Comparison of ENCODE assay signal across 20 mouse cellular contexts in genomic region chr1:162072917-162073578, GRCm38 (mm10).
DNase-seq lines count a peak whose midpoint lies in the region; ATAC-seq lines count a peak whose summit lies in the region.
"Had no signal": no experiment of that assay in that cellular context is flagged by ENCODE, and none has a peak within 500 bp of the region (broad histone marks: within the 10 kb centered on the region; RNA-seq: fewer than 3 reads in every experiment).

No protein-coding gene starts in this region.

- no peaks in the 10 kb centered on the region for H3K9me3 ChIP-seq in kidney, embryonic 15.5 days (replicated peaks)
- H3K9me3 ChIP-seq in intestine, embryonic 15.5 days, result no peaks in the 10 kb centered on the region
- no peaks in the 10 kb centered on the region for H3K9me3 ChIP-seq in stomach, embryonic 14.5 days (ENCODE audit: control insufficient read depth, low read depth, low read length)
- H3K9me3 ChIP-seq: forebrain, embryonic 15.5 days; G1E; heart, embryonic 10.5 days; liver, embryonic 13.5 days; neural tube, embryonic 12.5 days had no signal

- WGBS in kidney, embryonic 15.5 days, result 72% methylated on average over 7 of the region's 7 CpGs
- 54% methylated on average over 7 of the region's 7 CpGs for WGBS in intestine, embryonic 15.5 days
- WGBS in stomach, embryonic 14.5 days, result 63% methylated on average over 7 of the region's 7 CpGs

- H3K9ac ChIP-seq in kidney, embryonic 15.5 days, result no peak overlapping the region
- no peak overlapping the region for H3K9ac ChIP-seq in intestine, embryonic 15.5 days
- no peak overlapping the region for H3K9ac ChIP-seq in stomach, embryonic 14.5 days (replicated peaks; ENCODE audit: low read depth, low read length)
- H3K9ac ChIP-seq: forebrain, embryonic 15.5 days; liver, embryonic 13.5 days; neural tube, embryonic 12.5 days had no signal

- H3K4me2 ChIP-seq in kidney, embryonic 15.5 days, result no peak overlapping the region
- no peak overlapping the region for H3K4me2 ChIP-seq in intestine, embryonic 15.5 days (replicated peaks)
- H3K4me2 ChIP-seq in stomach, embryonic 14.5 days (replicated peaks; ENCODE audit: low read depth, low read length), result no peak overlapping the region
- H3K4me2 ChIP-seq: forebrain, embryonic 15.5 days; liver, embryonic 13.5 days; neural tube, embryonic 12.5 days had no signal

- no peaks in the 10 kb centered on the region for H3K27me3 ChIP-seq in kidney, embryonic 15.5 days
- H3K27me3 ChIP-seq in intestine, embryonic 15.5 days (replicated peaks), result no peaks in the 10 kb centered on the region
- H3K27me3 ChIP-seq in stomach, embryonic 14.5 days (ENCODE audit: control insufficient read depth, insufficient read depth, low read length), result no peaks in the 10 kb centered on the region
- H3K27me3 ChIP-seq: forebrain, embryonic 15.5 days; liver, embryonic 13.5 days; neural tube, embryonic 12.5 days had no signal

- H3K27ac ChIP-seq in kidney, embryonic 15.5 days, result peak overlapping the region; percentile 90; the same call in 1 of the 2 replicates
- peak overlapping the region; percentile 58 for H3K27ac ChIP-seq in intestine, embryonic 15.5 days
- peak overlapping the region; percentile 91 for H3K27ac ChIP-seq in stomach, embryonic 14.5 days (ENCODE audit: low read length)
- H3K27ac ChIP-seq: forebrain, embryonic 15.5 days; heart, embryonic 10.5 days; liver, embryonic 13.5 days; neural tube, embryonic 12.5 days had no signal

- no peak for ATAC-seq in kidney, embryonic 15.5 days (replicated peaks; ENCODE audit: low FRiP score)
- ATAC-seq in intestine, embryonic 15.5 days, result no peak
- peak; percentile 43; the same call in 1 of the 2 replicates for ATAC-seq in stomach, embryonic 14.5 days (ENCODE audit: insufficient number of reproducible peaks, insufficient read depth, low FRiP score, low read depth)
- ATAC-seq: CD4-positive, CD25-positive, alpha-beta regulatory T cell, adult 4 months; inflammation-experienced regulatory T-cells, adult 6 months; lung, postnatal 0 days had no signal

- DNase-seq in embryo, embryonic 11 days, result peak; percentile 33
- no peak for DNase-seq in embryo, embryonic 9.5 days (ENCODE audit: extremely low spot score)
- DNase-seq in kidney, postnatal 4 days, result no peak
- DNase-seq in adrenal gland, postnatal 10 days, result no peak
- no peak for DNase-seq in cerebellum, adult 8-10 months
- DNase-seq: cerebellum, postnatal 25 days; heart, postnatal 4 days; kidney, postnatal 10 days; liver, embryonic 13.5 days; right cerebral cortex, postnatal 14 days had no signal

- H3K4me1 ChIP-seq in kidney, embryonic 15.5 days, result peaks cover 32% of the 10 kb centered on the region
- H3K4me1 ChIP-seq in intestine, embryonic 15.5 days (replicated peaks), result peaks cover 6% of the 10 kb centered on the region; the same call in 1 of the 2 replicates
- peaks cover 32% of the 10 kb centered on the region for H3K4me1 ChIP-seq in stomach, embryonic 14.5 days (ENCODE audit: control insufficient read depth, insufficient read depth, low read length)
- H3K4me1 ChIP-seq: forebrain, embryonic 15.5 days; liver, embryonic 13.5 days had no signal

- H3K4me3 ChIP-seq in kidney, embryonic 15.5 days (replicated peaks), result no peak overlapping the region
- no peak overlapping the region for H3K4me3 ChIP-seq in intestine, embryonic 15.5 days (replicated peaks)
- no peak overlapping the region for H3K4me3 ChIP-seq in stomach, embryonic 14.5 days (ENCODE audit: low read depth, low read length)
- H3K4me3 ChIP-seq: forebrain, embryonic 15.5 days; heart, embryonic 10.5 days; liver, embryonic 13.5 days; neural tube, embryonic 12.5 days had no signal

- H3K36me3 ChIP-seq in kidney, embryonic 15.5 days, result no peaks in the 10 kb centered on the region
- H3K36me3 ChIP-seq in intestine, embryonic 15.5 days, result no peaks in the 10 kb centered on the region
- no peaks in the 10 kb centered on the region for H3K36me3 ChIP-seq in stomach, embryonic 14.5 days (ENCODE audit: control insufficient read depth, insufficient read depth, low read length)
- H3K36me3 ChIP-seq: forebrain, embryonic 15.5 days; G1E; heart, embryonic 10.5 days; liver, embryonic 13.5 days; neural tube, embryonic 12.5 days had no signal
